Mouse (Mus musculus): Measurements from ENCODE around the gene Thap12.

- TF ChIP-seq EP300 (IDR thresholded peaks at IDR 0.05; ENCODE audit: low read depth), result no peak
- TF ChIP-seq CTCF (IDR thresholded peaks at IDR 0.05; ENCODE audit: low read depth), result no peak
These were observed 37.7 kb upstream of the Thap12 start for GRCm38 (mm10) chr7:98665166-98665565.

Measured in liver, embryonic 14.5 days (tissue).